Mouse (Mus musculus) thymus, postnatal 4 days (tissue): ENCODE measurements around the gene Sgcb.
"Not testable (repeated sequence)": the region's sequence is repeated elsewhere in the genome, so short reads cannot be mapped to it uniquely, and the experiment has no call there.

ENCODE experiments used
- DNase-seq: peaks from one replicate; pipeline ENCODE4 v3.0.0; 2021

The Sgcb gene

DNA sequence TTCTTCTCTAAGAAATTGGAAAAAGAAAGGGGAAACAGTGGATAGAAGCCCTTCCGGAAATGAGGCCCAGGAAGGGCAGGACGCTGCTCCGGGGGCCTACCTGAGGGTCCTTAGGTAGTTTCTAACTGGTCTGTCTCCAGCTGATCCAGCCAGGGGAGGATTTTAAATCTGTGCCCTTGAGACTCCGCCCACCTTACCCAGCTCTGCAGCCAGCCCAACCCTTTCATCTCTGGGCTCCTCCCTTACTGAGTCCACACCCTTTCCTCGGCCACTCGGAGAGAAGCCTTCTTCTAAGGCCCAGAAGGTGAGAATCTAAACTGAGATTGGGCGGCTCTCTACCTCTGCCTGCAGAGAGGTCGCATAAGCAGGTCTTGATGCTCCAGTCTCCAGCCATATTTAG is 15.3 kb downstream of the Sgcb start, which contains the start of gene Lrrc66:
Lrrc66 (minus strand) TSS at position 236 of the 400 bp plus-strand sequence.
- DNase-seq, result no peak

GRCm38 (mm10) chr5:73631001-73631558 is 16.5 kb downstream of the Sgcb start:
- DNase-seq, result no peak

DNA sequence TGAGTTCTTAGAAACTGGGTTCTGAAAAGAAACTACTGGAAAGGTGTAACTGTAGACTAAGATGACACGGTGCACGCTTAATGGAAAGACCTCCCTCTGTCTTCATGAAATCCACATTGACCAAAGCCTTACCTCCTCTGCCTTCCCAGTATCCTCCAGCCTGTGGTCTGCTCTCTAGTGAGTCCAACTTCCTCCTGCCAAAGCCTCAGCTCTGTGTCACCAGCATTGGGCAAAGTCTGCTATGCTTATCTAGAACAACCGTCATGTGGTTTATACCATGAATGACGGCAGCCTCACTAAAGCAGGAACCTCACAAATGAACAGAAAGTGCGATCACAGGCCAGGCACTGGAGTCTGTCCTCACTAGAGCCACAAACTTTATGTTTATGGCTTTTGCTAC is 17.4 kb downstream of the Sgcb start:
- DNase-seq, result peak; percentile 28

GRCm38 (mm10) chr5:73627991-73628390 is 19.6 kb downstream of the Sgcb start:
- DNase-seq, result no peak

GRCm38 (mm10) chr5:73627559-73627958 is 20.0 kb downstream of the Sgcb start:
- DNase-seq, result no peak

GRCm38 (mm10) chr5:73626842-73627241 is 20.7 kb downstream of the Sgcb start:
- no peak for DNase-seq

GRCm38 (mm10) chr5:73625505-73625904 is 22.1 kb downstream of the Sgcb start:
- no peak for DNase-seq

DNA sequence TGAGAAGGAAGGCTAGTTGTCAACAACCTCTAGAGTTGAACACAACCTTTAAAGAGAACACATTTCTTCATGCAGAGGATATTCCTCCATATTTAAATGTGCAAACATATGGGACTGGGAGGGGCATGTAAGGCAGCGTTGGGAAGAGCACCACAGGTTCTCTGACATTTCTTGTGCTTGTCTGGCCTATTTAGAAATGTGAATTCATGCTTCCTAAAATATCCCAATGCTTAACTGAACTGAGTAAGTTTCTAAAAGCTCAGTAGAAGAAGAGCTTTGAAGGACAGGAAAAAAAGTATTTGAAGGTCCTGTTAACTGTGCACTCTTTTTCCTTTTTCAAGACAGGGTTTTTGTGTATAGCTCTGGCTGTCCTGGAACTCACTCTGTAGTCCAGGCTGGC is 28.6 kb downstream of the Sgcb start:
- no peak for DNase-seq

DNA sequence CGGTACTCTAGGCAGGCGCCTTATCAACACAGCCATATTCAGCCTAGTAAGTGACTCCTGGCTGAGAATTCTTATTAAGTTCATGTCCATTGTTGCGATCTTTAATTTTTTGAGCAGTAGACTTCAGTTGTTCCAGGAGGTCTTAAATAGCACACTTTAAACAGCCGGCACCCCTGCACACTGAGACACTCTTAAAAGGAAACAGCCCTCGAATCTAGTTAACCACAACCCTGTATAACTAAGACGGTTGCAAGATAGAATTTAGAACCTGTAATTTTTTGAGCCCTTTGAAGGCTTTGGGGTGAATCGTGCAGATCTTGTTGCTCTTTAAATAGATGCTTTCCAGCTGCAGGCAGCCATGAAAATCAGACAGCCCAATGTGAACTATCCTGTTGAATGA is 32.4 kb downstream of the Sgcb start:
- DNase-seq, result peak; percentile 18

DNA sequence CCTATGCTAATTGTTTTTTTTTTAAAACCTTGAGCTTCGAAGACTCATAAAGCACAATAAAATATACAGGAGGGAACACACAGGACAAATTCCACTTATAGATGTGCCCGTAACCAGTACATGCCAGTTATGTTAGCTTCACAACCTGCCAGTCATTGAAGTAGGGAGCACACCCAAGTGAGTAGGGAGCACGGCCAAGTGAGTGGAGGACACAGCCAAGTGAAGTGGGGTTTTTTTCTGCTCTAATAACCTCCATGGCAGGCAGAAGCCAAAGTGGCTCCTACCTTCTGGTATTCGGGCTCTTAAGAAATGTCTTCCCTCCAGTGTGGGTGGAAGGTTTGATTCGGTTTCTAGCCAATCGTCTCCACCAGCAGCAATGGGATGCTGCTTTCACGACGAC is 34.3 kb downstream of the Sgcb start:
- DNase-seq, result no peak

- DNase-seq, result no peak
Measured at GRCm38 (mm10) chr5:73611071-73611470, 36.5 kb downstream of the Sgcb start.

GRCm38 (mm10) chr5:73604964-73605363 is 42.6 kb downstream of the Sgcb start:
- no peak for DNase-seq

- no peak for DNase-seq
Measured at GRCm38 (mm10) chr5:73604542-73604941, 43.0 kb downstream of the Sgcb start.

DNA sequence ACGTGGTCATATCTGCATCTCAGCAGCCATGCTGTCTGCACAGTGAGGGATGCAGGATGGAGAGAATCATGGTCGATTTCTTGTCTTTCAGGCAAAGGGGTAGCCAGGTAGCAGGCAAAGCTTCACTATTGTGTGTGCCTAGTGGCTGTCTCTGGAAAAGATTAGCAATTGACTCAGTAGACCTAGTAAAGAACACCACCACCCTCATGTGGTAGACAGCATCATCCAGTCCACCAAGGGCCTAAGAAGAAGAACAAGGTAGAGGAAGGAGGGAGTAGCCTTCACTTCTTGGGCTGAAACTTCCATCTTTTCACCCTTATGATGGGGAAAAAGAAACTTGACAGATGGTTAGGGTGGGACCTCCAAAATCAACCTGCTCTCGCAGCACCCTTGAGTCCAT is 44.7 kb downstream of the Sgcb start:
- no peak for DNase-seq

- no peak for DNase-seq
Measured at GRCm38 (mm10) chr5:73601361-73601763, 46.2 kb downstream of the Sgcb start.

DNA sequence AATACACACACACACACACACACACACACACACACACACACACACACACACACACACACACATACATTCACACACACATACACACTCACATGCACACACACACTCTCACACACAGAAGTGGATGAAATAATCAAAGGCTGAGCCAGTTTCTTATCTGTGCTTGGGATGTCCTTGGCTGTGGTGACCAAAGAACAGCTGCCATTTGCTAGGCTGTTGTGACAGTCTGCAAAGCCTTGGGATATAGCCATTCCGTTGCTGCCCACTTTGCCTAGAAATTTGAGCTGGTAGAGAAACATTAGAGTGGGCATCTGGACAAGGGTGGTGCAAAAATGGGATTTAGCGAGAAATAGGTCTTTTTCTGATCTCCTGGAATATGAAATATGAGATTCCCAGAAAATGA is 47.6 kb downstream of the Sgcb start:
- DNase-seq, result no peak

DNA sequence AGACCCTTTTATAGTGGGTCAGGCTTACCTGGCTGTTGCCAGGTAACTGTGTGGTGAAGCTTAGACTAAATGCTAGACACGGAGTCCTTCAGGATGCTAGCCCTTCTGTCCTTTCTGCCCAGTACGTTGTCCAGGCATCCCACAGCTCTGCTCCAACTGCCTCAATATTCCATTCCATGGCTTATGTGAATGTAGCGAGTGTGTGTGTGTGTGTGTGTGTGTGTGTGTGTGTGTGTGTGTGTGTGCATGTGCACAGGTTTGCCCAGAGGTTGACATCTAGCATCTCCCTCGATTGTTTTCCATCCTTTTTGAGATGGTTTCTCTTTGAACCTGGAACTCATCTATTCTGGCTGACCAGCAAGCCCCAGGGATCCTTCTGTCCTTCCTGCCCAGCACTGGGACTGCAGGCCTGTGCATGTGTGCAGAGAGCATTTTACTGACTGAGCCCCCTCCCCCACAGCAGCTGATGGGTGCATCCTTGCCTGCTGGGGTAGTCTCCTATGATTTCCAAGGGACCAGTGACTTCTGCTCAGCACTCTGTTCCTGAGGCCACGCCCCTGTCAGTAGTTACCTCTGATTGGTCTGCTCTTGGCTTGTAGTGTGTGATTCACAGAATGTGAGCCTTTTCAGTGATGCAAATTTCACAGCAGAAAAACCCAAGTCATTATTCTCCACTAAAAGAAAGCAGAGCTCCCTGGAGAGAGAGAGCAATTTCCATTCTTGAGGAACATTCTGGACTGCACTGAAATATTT is 48.5 kb downstream of the Sgcb start:
- no peak for DNase-seq

- DNase-seq, result no peak
Measured at GRCm38 (mm10) chr5:73587119-73587518, 60.5 kb downstream of the Sgcb start.

DNA sequence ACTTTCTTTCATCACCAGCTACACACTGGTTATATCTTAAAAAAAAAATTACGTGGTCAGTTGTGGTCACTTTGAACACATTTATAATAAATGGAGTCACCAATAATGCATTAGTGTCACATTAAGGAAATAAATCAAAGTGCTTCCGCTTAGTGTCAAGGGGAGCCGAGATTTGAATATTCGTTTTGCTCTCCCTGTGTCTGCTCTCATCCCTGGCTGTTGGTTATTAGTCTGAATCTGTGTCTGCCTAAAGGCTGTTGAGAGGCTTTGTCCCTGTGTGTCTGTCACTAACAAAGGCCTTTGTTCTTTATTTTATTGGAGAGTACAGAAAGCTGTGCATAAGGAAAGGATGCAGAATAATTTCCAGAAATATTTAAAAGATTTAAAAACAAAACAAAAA is 61.0 kb downstream of the Sgcb start:
- no peak for DNase-seq

DNA sequence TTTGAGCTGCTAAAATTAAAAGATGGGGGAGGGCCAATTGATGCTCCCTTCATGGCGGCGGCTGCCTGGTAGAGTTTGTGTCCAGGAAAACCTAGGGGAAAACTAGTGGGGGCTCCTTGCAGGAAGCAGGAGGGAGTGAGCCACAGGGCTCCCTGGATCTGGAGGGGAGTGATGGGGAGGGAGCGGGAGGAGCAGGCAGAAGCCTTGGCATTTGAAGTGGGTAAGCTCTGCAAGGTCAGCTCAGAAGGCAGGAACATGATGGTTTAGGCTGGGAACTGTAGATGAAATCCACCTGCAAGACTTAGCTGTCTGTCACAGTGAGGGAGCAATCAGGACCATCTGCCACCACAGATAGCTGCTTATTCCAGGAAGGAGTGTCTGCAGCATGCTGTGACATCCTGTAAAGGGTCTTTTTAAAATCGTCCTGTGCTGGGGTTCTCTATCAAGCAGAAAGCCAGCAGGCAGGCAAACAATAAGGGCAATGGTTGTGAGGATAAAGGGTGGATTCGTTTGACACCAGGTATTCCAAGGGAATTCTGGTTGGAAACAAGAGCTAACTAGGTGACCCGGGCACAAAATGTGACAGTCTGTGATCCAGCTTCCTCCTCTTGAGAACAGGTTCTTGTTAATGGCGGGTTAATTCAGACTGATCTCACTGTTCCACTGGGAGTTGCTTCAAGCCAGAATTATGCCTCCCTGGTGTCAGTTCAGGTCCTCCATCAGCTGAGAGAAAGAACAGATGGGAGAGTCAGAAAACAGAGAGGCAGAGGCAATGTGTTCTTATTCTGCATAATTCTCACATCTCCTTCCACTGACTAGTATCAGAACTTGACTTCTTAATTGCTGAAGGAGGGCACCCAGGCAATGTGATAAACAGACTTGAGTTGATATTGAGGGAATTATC is 62.1 kb downstream of the Sgcb start:
- DNase-seq, result no peak

- DNase-seq, result not testable (repeated sequence)
Measured at GRCm38 (mm10) chr5:73584011-73584410, 63.6 kb downstream of the Sgcb start.
